ENCODE assay signal across 9 mouse cellular contexts in the genomic region with DNA sequence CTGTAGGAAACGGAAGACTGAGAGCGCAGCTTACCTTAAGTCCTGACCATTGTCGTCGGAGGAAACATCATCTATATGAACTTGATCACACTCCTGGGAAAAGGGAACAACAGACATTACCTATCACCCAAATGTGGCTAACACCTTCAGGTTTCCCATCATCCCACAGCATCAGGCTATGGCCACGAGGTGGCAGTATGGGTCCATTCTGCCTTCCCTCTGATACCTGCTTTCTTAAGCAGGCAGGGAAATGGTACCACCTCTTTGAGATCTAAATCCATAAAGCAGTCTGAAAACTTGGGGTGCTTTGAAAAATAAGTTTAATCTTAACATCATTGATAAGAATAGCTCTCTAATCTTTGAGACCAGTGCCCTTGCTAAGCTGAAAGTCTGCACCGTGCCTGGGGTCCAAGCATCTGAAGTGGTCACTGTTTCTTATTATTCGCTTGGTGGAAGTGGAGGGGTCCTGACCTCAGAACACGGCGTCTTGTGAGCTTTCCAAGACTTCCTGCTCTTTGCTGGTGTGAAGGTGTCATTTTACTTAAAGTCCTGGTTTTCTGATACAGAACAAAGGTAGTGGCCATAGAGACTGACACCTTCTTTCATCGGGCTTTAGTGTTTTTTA.
DNase-seq lines count a peak whose midpoint lies in the region; TF ChIP-seq lines count a peak whose summit lies in the region.
"Had no signal": no experiment of that assay in that cellular context is flagged by ENCODE, and none has a peak within 500 bp of the region (broad histone marks: within the 10 kb centered on the region; RNA-seq: fewer than 3 reads in every experiment).

No protein-coding gene starts in this region.

- peak; percentile 84 for TF ChIP-seq CTCF in bone marrow macrophage, adult 2 months (IDR thresholded peaks at IDR 0.05; ENCODE audit: low read depth, low read length)
- peak; percentile 96; the same call in 1 of the 2 replicates for TF ChIP-seq CTCF in embryonic fibroblast, embryonic 13.5 days (IDR thresholded peaks at IDR 0.05; ENCODE audit: borderline replicate concordance, insufficient read depth, low read length)

- H3K4me3 ChIP-seq in bone marrow macrophage, adult 2 months (ENCODE audit: insufficient read depth, low read length) = no peak overlapping the region
- no peak overlapping the region for H3K4me3 ChIP-seq in embryonic fibroblast, embryonic 13.5 days (ENCODE audit: insufficient read depth, low read length)
- H3K4me3 ChIP-seq: lung, embryonic 15.5 days had no signal

- H3K27ac ChIP-seq in bone marrow macrophage, adult 2 months (ENCODE audit: insufficient read depth, low read depth, low read length) = no peak overlapping the region
- H3K27ac ChIP-seq in embryonic fibroblast, embryonic 13.5 days (ENCODE audit: insufficient read depth, low read length) = no peak overlapping the region
- H3K27ac ChIP-seq: lung, embryonic 15.5 days had no signal

- H3K4me1 ChIP-seq in bone marrow macrophage, adult 2 months (ENCODE audit: control insufficient read depth, insufficient read depth, low read length) = no peaks in the 10 kb centered on the region
- peaks cover 5% of the 10 kb centered on the region for H3K4me1 ChIP-seq in embryonic fibroblast, embryonic 13.5 days (ENCODE audit: control insufficient read depth, insufficient read depth, low read length)
- H3K4me1 ChIP-seq: lung, embryonic 15.5 days had no signal

- TF ChIP-seq POLR2A in bone marrow macrophage, adult 2 months (IDR thresholded peaks at IDR 0.05; ENCODE audit: borderline replicate concordance, low read depth, low read length) = no peak
- TF ChIP-seq POLR2A in embryonic fibroblast, embryonic 13.5 days (IDR thresholded peaks at IDR 0.05; ENCODE audit: low read depth, low read length) = no peak

- peak; percentile 69 for DNase-seq in ES-CJ7 (ENCODE audit: low read depth, low spot score)
- peak; percentile 3 to 26 for DNase-seq in heart, adult 9 months (ENCODE audit: low spot score in 2 of 2)
- peak; percentile 48 to 83 for DNase-seq in layer of hippocampus, adult 8-10 months (ENCODE audit: low spot score in 2 of 2)
- DNase-seq in lung, adult 18-20 months = peak; percentile 34 to 39
- peak; percentile 40 for DNase-seq in retina, adult 2 months (ENCODE audit: low read depth, low spot score)
- peak; percentile 43 for DNase-seq in urinary bladder, adult 2 months (ENCODE audit: low spot score)

Comparison
In these comparisons a context has a peak if more than half of its experiments do, and no peak if none do; other contexts are left out.
1. DNase-seq: peak in every context shown above with its lines; median percentile 69 in ES-CJ7; 66 in layer of hippocampus, adult 8-10 months; 43 in urinary bladder, adult 2 months; 40 in retina, adult 2 months; 36 in lung, adult 18-20 months; 14 in heart, adult 9 months.